Mouse (Mus musculus) brain, adult 10 weeks (tissue): ENCODE data around the gene Gm8334. TPM values are rescaled to one million over a fixed set of nuclear protein-coding genes. Genes with fewer than 3 reads are reported as not detected.

Experiments
- polyA plus RNA-seq: library from polyadenylated mRNA; stranded (reverse); fragments of 350-450 nt; fragmentation: Illumina TruSeq; extraction: RNeasy Lipid Tissue Mini Kit (QIAGEN cat#74804); gene quantifications from one replicate; pipeline ENCODE4 v1.2.3, GENCODE M21; 2015; ENCODE audit warnings: low read depth, low replicate concordance

Gene Gm8334
- not detected for polyA plus RNA-seq

DNA sequence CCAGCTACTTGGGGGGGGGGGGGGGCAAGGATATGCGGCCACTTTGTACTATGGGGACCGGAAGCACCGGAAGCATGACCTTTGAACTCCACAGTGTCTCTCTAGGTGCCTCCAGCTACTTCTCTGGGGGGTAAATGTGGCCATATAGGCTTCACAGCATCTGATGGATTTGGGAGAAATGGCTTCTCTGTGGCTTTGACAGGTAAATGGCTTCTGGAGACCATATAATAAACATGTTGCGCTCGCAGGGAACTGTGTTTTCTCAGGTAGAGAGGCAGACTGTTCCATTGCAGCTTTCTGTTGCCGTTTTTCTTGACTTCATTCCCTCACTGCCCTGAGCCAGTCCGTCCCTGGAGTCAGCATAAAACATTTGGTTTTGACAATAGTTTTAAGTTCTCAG lies at the start of gene Gm8334:
TSS of gene Gm8334 (minus strand) at position 101 of the 400 bp plus-strand sequence.

DNA sequence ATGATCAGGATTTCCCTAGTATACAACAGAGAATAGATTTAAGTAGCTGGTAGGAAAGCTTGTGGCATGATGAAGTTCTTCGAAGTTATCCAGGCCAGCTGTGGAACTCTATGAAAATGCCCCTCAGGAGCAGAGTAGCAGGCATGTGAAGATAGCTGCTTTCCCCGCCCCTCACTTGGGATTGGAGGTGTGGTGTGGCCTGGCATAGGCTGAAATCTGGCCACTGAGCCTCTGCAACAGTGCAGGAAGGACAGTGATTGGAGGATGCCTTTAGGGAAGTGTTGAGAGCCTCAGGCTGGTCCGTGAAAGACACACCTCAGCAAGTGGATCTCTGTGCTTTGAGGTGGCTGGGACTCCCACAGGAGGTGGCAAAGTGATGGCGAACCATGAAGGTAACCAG lies 48.3 kb upstream of the Gm8334 start, which contains the start of gene Gm15127:
TSS of gene Gm15127 (plus strand) at position 301 of the 400 bp plus-strand sequence.

Other genes with a start within 250 kb of the Gm8334 start
- gene Gm15114, start 126.2 kb downstream of the Gm8334 start, polyA plus RNA-seq, result not detected
- not detected for gene Gm15127, start 48.4 kb upstream of the Gm8334 start, polyA plus RNA-seq
- not detected for gene Luzp4, start 242.5 kb upstream of the Gm8334 start, polyA plus RNA-seq